Mouse (Mus musculus): ENCODE measurements around the gene Gm49601.

The Gm49601 gene

GRCm38 (mm10) chr16:18629390-18630231 is 3.4 kb upstream of the Gm49601 start, which contains the start of gene Sept5:
Gene Sept5 (minus strand): TSS chr16:18629954.
- peak; percentile 55 for DNase-seq

GRCm38 (mm10) chr16:18628948-18629340 is 2.7 kb upstream of the Gm49601 start:
- DNase-seq, result no peak

- DNase-seq, result no peak
Measured at GRCm38 (mm10) chr16:18628206-18628947, 2.1 kb upstream of the Gm49601 start.

DNA sequence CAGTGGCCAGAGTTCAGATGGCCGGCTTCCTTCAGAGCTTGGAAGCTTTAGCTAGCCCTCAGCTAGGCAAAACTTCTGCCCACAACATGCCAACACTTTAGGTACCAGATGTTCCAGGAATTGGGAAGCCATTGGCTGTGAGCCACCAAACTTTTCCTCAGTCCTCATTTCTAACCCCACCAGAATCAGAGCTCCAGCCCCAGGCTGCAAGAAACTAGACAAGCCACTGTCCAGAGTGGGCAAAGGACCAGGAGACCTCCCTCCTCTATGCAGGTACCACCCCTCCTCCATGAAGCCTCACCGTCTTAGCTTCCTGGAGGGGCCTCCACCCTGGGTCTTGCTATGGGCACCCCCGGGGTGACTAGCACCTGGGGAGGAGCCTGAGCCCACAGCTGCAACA is 936 bp upstream of the Gm49601 start:
- no peak for DNase-seq

- no peak for DNase-seq
Measured at GRCm38 (mm10) chr16:18625791-18626311, 376 bp downstream of the Gm49601 start.

DNA sequence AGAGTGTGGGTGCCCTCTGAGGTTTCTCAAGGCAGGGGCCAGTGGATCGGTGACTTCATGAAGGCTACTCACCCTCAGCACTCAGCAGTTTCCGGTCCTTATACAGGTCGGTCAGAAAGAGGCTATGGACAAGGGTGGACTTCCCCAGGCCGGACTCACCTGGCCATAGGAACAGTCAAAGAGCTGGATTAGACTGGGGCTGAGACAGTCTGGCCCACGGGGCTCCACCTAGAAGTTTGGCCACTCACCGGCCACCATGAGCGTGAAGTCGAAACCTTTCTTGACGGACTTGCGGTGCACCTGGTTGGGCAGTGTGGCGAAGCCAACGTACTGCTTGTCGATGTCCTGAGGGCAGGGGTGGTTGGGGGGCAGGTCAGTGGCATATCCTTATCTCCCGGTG is 1.1 kb downstream of the Gm49601 start:
- no peak for DNase-seq

GRCm38 (mm10) chr16:18624641-18625040 is 1.6 kb downstream of the Gm49601 start:
- no peak for DNase-seq

GRCm38 (mm10) chr16:18623751-18624540 is 2.3 kb downstream of the Gm49601 start:
- no peak for DNase-seq

DNA sequence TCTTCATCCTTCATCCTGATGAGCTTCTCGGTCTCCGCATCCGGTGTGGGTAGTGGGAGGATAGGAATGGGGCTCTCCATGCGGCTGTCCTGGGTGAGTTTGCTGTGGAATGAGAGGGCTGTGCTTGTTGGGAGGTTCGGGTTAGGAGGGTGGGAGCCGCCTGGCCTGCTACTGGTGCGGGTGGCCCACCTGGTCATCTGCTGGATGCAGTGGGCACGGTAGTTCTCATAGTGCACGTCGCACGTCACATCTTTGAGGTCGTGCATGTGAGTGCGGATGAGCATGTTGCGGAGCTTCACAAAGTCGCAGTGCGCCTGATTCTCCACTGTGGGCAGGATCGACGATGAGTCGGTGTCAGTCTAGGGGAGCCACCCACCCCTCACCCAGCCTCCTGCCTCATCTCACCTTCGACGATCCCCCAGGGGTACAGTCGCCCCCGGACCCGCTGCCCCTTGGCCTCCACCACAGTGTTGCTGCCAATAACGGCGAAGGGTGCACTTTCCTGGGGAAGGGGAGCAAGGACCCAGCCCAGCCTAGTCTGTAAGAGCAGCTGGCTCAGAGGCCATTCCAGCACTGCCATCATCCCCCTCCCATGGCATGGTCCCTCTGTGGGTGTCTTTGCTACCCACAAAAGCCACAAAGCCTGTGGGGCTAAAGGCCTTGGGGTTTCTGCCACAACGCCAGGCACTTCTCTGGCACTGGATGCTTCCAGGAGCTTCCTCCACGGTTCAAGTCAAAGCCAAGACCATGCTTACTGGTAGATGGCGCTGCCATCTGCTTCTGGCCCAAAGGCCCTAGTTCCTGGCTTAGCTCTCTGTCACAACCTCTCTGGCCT is 3.1 kb downstream of the Gm49601 start:
- DNase-seq, result no peak

GRCm38 (mm10) chr16:18622019-18622418 is 4.2 kb downstream of the Gm49601 start, which contains the start of gene Gp1bb:
Gene Gp1bb (minus strand): TSS chr16:18622403.
- no peak for DNase-seq

- DNase-seq, result peak; percentile 47
Measured at GRCm38 (mm10) chr16:18621362-18622001, 4.7 kb downstream of the Gm49601 start.

DNA sequence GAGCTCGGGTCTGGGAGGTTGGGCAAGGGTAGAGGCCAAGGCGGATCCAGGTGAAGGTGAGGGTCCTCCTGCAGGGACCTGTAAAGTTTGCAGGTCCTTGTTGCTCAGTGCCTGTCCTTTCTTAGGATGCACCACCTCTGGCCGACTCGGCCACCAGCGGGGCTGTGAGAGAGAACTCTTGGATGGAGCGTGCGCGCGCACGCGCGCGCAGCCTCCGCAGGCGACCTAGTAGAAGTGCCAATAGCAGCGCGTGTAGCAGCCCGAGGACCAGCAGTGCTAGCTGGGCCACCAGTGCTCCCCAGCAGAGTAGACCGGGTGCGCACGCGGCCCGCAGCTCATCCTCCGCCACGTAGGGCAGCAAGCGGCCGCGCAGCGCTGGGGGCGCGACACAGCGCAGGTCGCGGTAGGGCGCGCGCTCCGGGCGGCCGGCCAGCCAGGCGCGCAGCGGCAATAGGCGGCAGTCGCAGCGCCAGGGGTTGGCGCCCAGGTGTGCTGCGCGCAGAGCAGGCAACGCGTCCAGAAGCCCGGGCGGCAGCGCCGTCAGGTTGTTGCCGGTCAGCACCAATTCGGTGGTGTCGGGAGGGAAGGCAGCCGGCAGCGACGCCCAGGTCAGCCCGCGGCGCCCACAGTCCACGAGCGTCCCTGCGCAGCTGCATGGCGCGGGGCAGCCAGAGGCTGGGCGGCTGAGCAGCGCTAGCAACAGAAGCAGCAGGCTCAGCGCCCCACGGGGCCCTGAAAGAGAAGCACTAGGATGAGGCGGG is 5.4 kb downstream of the Gm49601 start:
- no peak for DNase-seq

DNA sequence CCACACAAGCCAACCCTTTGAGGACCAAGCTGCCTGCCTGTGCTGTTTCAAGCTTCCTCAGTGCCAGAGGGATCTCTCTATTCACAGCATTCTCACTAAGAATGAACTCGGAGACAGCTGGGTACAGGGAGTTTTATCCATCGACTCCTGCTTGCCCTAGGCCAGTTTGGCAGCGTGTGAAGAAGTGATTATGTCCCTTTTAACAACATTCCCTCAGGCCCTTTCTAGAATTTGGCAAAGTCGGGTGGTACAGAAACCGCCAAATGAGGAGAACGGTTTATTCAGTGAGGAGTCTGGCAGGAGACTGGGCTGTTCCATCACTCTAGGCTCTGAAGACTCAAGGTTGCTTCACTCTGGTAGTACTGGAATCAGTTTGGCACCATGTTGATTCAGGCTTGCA is 6.0 kb downstream of the Gm49601 start:
- no peak for DNase-seq

GRCm38 (mm10) chr16:18619110-18619509 is 7.1 kb downstream of the Gm49601 start:
- DNase-seq, result no peak

DNA sequence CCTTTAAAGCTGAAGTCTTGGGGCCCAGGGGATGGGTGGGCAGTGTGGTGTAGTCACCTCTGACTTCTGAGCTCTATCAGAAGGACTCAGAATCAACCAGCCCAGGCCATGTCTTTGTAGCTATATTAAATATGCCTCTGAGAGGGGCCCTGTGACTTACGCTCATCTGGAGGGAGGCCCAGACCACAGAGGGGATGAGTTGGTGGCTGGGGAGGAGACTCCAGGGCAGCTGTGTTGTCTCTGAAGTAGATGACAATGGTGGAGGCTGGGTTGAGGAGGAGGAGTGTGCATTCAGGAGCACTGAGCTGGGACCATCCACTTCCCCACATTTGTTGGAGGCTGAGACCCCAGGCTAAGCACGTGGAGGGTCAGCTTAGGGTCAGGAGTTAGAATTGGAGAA is 7.9 kb downstream of the Gm49601 start:
- no peak for DNase-seq

DNA sequence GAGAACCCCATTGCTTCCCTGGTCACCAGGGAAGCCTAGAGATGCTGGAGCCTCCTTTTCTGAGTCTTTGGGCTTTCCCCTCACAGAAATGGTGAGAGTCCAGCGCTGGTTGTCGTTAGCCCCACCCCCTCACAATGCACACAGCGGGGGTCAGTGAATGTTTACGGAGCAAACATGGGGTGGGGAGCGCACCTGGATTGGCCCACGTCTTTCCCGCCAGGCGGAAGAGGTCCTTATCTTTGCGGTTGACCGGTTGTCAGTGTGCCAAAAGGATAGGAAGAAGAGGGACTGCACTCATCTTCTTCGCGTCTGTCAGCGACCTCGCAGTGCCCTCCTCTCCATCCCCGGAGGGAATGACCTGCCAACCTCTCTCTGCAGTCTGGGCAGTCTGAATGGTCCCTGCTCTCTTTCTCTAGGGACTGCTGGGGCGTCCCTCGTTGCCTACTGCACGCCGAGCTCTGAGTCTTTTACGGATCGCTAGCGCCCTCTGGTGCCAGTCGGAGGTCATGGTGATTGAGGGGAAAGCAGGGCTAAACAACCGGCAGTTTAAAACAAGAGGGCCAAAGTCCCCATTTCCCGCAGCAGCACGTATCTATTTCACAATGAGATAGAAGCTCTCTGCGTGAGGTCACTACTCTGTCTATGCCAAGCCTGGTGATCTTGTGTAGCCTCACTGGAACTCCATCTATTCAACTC is 8.7 kb downstream of the Gm49601 start:
- peak; percentile 83 for DNase-seq

- DNase-seq, result no peak
Measured at GRCm38 (mm10) chr16:18613301-18613700, 12.9 kb downstream of the Gm49601 start.

DNA sequence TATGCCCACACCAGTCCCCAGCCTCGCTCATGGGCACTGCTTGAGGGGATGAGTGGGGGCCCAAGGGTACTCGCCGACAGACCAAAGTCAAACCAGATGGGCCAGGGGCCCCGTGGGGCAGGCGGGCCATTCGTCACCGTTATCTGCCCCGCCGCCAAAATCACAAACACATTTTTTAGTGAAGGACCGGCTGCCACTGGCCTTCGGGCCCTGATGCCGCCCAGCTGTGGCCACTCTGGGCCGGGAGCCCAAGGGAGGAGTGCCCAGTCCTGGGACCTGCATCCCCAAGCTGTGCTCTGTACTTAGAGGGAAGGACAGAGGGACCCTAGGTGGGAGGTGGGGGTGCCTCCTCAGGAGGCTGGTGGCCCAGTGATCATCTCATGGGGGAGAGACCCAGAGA is 14.5 kb downstream of the Gm49601 start:
- DNase-seq, result no peak

DNA sequence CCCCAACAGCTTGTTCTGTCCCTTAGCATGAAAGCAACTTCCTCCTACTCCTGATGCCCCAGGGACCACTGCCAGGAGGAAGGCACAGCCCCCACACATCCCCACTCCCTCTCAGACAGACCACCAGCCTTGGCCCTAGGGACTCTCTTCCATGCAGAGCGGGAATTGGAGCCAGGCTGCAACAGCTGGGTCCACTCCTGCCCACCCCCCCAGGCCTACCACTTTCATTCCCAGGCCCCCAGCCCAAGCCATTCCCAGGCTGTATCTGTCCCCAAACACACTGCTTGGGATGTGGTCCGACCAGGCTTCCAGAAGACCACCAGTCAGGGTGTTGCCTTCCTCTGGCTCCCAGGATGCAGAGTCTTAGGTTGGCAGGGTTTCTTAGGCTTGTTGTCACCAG is 17.1 kb downstream of the Gm49601 start:
- DNase-seq, result no peak

- DNase-seq, result no peak
Measured at GRCm38 (mm10) chr16:18608226-18608625, 18.0 kb downstream of the Gm49601 start.

Data from liver (tissue).